Mouse (Mus musculus) hindbrain, postnatal 0 days (tissue): Measurements from ENCODE around the gene Wnk2. TPM values are rescaled to one million over a fixed set of nuclear protein-coding genes. Genes with fewer than 3 reads are reported as not detected.

Source experiments
- ATAC-seq: fragments of 200-750 bp; cut with Nextera tagmentation; 2 replicates; pipeline ENCODE4 v1.8.0; 2017; ENCODE audit warnings: mild to moderate bottlenecking, moderate TSS enrichment, moderate library complexity
- DNase-seq: peaks from one replicate; pipeline ENCODE4 v3.0.0-alpha.2; 2015; ENCODE audit warnings: low spot score
- H3K27ac ChIP-seq: fragments of 300-500 bp; sonication (generic); 2 replicates; pipeline ENCODE4 v1.5.1; 2014; ENCODE audit warnings: mild to moderate bottlenecking
- H3K27me3 ChIP-seq: fragments of 300-500 bp; sonication (generic); 2 replicates; pipeline ENCODE4 v1.6.1; 2014; ENCODE audit warnings: low read length, mixed read lengths; ENCODE audit not compliant: insufficient read depth
- H3K36me3 ChIP-seq: fragments of 300-500 bp; sonication (generic); 2 replicates; pipeline ENCODE4 v1.6.1; 2014; ENCODE audit warnings: low read length, mixed read lengths; ENCODE audit not compliant: insufficient read depth
- H3K4me1 ChIP-seq: fragments of 300-500 bp; sonication (generic); 2 replicates; pipeline ENCODE4 v1.6.1; 2014; ENCODE audit warnings: antibody characterized with exemption, low read length, mixed read lengths; ENCODE audit not compliant: insufficient read depth
- H3K4me2 ChIP-seq: fragments of 300-500 bp; sonication (generic); 2 replicates; pipeline ENCODE4 v1.6.1; 2014; ENCODE audit warnings: low read depth, mild to moderate bottlenecking, low read length, moderate library complexity, mixed read lengths
- H3K4me3 ChIP-seq: fragments of 300-500 bp; sonication (generic); 2 replicates; pipeline ENCODE4 v1.5.1; 2014; ENCODE audit warnings: low read length
- H3K9ac ChIP-seq: fragments of 300-500 bp; sonication (generic); replicated peaks from 2 replicates; pipeline ENCODE4 v1.6.1; 2014; ENCODE audit warnings: mild to moderate bottlenecking, low read length, moderate library complexity, mixed read lengths
- H3K9me3 ChIP-seq: fragments of 300-500 bp; sonication (generic); 2 replicates; pipeline ENCODE4 v1.6.1; 2016; ENCODE audit warnings: low read length, mixed read lengths
- CTCF ChIP-seq: IDR thresholded peaks from 2 replicates; pipeline ENCODE4 v1.5.1; 2016; ENCODE audit warnings: antibody characterized with exemption, control low read depth, low read depth
- WGBS: fragments of 180-500 bp; shearing (Covaris S2); extraction: QIAGEN DNeasy Blood & Tissue Kit; methylation state at CpG from one replicate; pipeline ENCODE4 v1.1.7; 2014; 5-methylcytosine and 5-hydroxymethylcytosine counted together
- polyA plus RNA-seq: library from polyadenylated mRNA; unstranded; fragments of >200 nt; fragmentation: Nextera tagmentation; extraction: Ambion mirVana; gene quantifications from 2 replicates; pipeline ENCODE4 v1.2.1, GENCODE M21; 2015
- total RNA-seq: library from RNA; depleted of rRNA; stranded (reverse); fragments of >200 nt; gene quantifications from 2 replicates; pipeline ENCODE4 v1.2.3, GENCODE M21; 2014

The Wnk2 gene
- total and polyA plus RNA-seq, 2 experiments from 2014 or later: 15.1 to 63.8 TPM

GRCm38 (mm10) chr13:49108119-49108846 lies 39.5 kb downstream of the Wnk2 start:
- Histone ChIP-seq H3K4me1 (0 out of 2 replicates have a peak, but pooled peaks cover 9% of the 10 kb centered on the region), H3K27ac (no peak overlapping the region), H3K4me2 (no peak overlapping the region), H3K36me3 (no peaks in the 10 kb centered on the region), H3K27me3 (no peaks in the 10 kb centered on the region), H3K9me3 (no peaks in the 10 kb centered on the region), H3K9ac (no peak overlapping the region), H3K4me3 (no peak overlapping the region)
- 77% methylated on average over 8 of the region's 8 CpGs for WGBS
- DNase-seq: no peak
- no peak for ATAC-seq
- no peak for TF ChIP-seq CTCF

GRCm38 (mm10) chr13:49103913-49104312 lies 43.9 kb downstream of the Wnk2 start:
- Histone ChIP-seq H3K36me3 (no peaks in the 10 kb centered on the region; the same call in 1 of the 2 replicates), H3K4me2 (no peak overlapping the region), H3K9me3 (no peaks in the 10 kb centered on the region), H3K27me3 (no peaks in the 10 kb centered on the region), H3K9ac (no peak overlapping the region), H3K4me3 (no peak overlapping the region), H3K4me1 (0 out of 2 replicates have a peak, but pooled peaks cover 16% of the 10 kb centered on the region), H3K27ac (peak overlapping the region; percentile 51; the same call in 1 of the 2 replicates)
- TF ChIP-seq CTCF: no peak
- no peak for ATAC-seq
- 84% methylated on average over 1 of the region's 1 CpGs for WGBS
- no peak for DNase-seq

DNA sequence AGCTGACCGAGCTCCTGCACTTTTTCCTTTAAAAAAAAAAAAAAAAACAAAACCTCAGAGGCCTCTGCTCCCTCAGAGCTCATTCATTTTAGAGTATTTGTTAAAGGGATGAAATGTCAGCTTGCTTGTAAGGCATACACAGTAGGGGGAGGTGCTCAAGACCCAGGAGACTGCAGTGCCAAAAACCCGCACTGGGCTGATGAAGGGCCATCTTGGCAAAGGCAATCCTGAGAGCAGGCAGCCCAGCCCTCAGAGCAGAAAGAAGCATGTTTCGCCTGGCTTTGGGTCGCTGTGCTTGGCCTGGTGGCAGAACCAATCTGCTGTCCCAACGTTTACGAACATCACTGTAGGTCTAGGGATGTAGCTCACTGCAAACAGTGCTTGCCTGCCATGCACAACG lies 44.6 kb downstream of the Wnk2 start:
- Histone ChIP-seq H3K27me3 (no peaks in the 10 kb centered on the region), H3K9me3 (no peaks in the 10 kb centered on the region), H3K36me3 (no peaks in the 10 kb centered on the region; the same call in 1 of the 2 replicates), H3K27ac (peak overlapping the region; percentile 51; the same call in 1 of the 2 replicates), H3K4me3 (no peak overlapping the region), H3K4me1 (0 out of 2 replicates have a peak, but pooled peaks cover 16% of the 10 kb centered on the region), H3K4me2 (no peak overlapping the region), H3K9ac (no peak overlapping the region)
- peak; percentile 57 for DNase-seq
- no peak for TF ChIP-seq CTCF
- peak; percentile 33; the same call in 1 of the 2 replicates for ATAC-seq
- WGBS: 46% methylated on average over 7 of the region's 7 CpGs

- Histone ChIP-seq H3K4me1 (0 out of 2 replicates have a peak, but pooled peaks cover 16% of the 10 kb centered on the region), H3K4me3 (no peak overlapping the region), H3K9me3 (no peaks in the 10 kb centered on the region), H3K27me3 (no peaks in the 10 kb centered on the region), H3K27ac (peak overlapping the region; percentile 58), H3K9ac (no peak overlapping the region), H3K36me3 (peaks cover 4% of the 10 kb centered on the region; the same call in 1 of the 2 replicates), H3K4me2 (no peak overlapping the region)
- DNase-seq: peak; percentile 80
- 54% methylated on average over 1 of the region's 1 CpGs for WGBS
- TF ChIP-seq CTCF: no peak
- peak; percentile 89 for ATAC-seq
Observed at GRCm38 (mm10) chr13:49100417-49100816, 47.4 kb downstream of the Wnk2 start.

- Histone ChIP-seq H3K9me3 (no peaks in the 10 kb centered on the region), H3K4me1 (0 out of 2 replicates have a peak, but pooled peaks cover 7% of the 10 kb centered on the region), H3K27me3 (no peaks in the 10 kb centered on the region), H3K4me2 (no peak overlapping the region), H3K36me3 (peaks cover 23% of the 10 kb centered on the region; the same call in 1 of the 2 replicates), H3K9ac (no peak overlapping the region), H3K4me3 (no peak overlapping the region), H3K27ac (no peak overlapping the region)
- DNase-seq (no peak), ATAC-seq (0 out of 2 replicates have a peak, but pooled peaks have one; percentile 14)
- TF ChIP-seq CTCF: no peak
- WGBS: 84% methylated on average over 4 of the region's 4 CpGs
Observed at GRCm38 (mm10) chr13:49096826-49097225, 51.0 kb downstream of the Wnk2 start.

- H3K4me2 ChIP-seq: no peak overlapping the region
- H3K9ac ChIP-seq: no peak overlapping the region
- no peak for TF ChIP-seq CTCF
- ATAC-seq: 0 out of 2 replicates have a peak, but pooled peaks have one; percentile 10
- H3K9me3 ChIP-seq: no peaks in the 10 kb centered on the region
- H3K27ac ChIP-seq: no peak overlapping the region
- no peak for DNase-seq
- no peaks in the 10 kb centered on the region for H3K27me3 ChIP-seq
- H3K4me1 ChIP-seq: no peaks in the 10 kb centered on the region
- 74% methylated on average over 6 of the region's 6 CpGs for WGBS
- no peak overlapping the region for H3K4me3 ChIP-seq
- H3K36me3 ChIP-seq: peaks cover 34% of the 10 kb centered on the region
Observed at GRCm38 (mm10) chr13:49094667-49095066, 53.1 kb downstream of the Wnk2 start.

DNA sequence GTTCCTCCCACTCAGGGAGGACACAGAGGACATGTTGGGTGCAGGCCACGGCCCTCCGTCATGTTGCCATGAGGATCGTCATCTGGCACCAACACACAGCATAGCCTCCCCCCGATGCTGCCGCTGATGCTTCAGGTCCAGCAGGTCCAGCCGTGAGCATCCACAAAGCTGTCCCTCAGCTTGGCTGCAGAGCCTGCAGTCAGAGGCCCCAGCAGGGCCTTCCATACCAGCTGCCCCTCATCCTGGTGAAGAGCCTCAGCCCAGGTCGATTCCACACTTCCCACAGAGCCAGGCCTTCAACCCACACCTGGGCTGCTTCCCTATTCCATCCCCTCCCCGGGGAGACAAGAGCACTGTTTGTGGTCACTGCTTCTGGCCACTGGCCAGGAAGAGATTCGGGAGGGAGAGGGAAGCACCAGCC lies 54.3 kb downstream of the Wnk2 start:
- Histone ChIP-seq H3K27ac (peak overlapping the region; percentile 27; the same call in 1 of the 2 replicates), H3K4me1 (no peaks in the 10 kb centered on the region), H3K36me3 (peaks cover 34% of the 10 kb centered on the region), H3K4me2 (no peak overlapping the region), H3K9ac (no peak overlapping the region), H3K4me3 (no peak overlapping the region), H3K9me3 (no peaks in the 10 kb centered on the region), H3K27me3 (no peaks in the 10 kb centered on the region)
- ATAC-seq (peak; percentile 70), DNase-seq (peak; percentile 53)
- WGBS: 46% methylated on average over 9 of the region's 9 CpGs
- no peak for TF ChIP-seq CTCF
